ENCODE assay signal across 26 mouse cellular contexts in the genomic region with DNA sequence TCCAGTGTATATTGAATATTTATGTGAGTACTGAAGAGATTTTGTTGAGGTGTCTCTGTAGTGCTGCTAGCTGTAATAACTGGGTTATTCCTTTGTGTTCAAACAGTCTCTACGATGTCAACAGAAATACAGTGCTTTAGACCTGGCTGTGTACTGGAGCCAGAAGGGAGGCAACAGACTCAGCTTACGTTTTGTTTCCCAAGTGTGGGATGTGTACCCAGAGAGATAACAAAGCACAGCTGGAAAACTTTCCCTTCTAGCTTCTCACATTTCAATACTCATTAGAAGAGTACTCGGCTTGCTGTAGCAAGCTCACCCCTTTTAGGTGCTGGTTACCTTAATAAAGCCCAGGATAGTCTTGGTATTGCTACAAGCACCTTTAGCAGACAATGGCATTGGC.
"Had no signal": no experiment of that assay in that cellular context is flagged by ENCODE, and none has a peak within 500 bp of the region (broad histone marks: within the 10 kb centered on the region; RNA-seq: fewer than 3 reads in every experiment).

No protein-coding gene starts in this region.

- ATAC-seq: forebrain, embryonic 15.5 days; forebrain, postnatal 0 days; hindbrain, postnatal 0 days; intestine, embryonic 16.5 days had no signal

- H3K9me3 ChIP-seq: forebrain, embryonic 15.5 days; heart, embryonic 12.5 days; heart, embryonic 15.5 days; hindbrain, embryonic 13.5 days; hindbrain, embryonic 15.5 days; limb, embryonic 13.5 days; limb, embryonic 15.5 days; liver, embryonic 13.5 days; liver, embryonic 15.5 days had no signal

- H3K27me3 ChIP-seq: forebrain, embryonic 15.5 days; heart, embryonic 12.5 days; heart, embryonic 15.5 days; hindbrain, embryonic 13.5 days; hindbrain, embryonic 15.5 days; limb, embryonic 13.5 days; limb, embryonic 15.5 days; liver, embryonic 13.5 days; liver, embryonic 15.5 days had no signal

- H3K36me3 ChIP-seq: forebrain, embryonic 15.5 days; heart, embryonic 15.5 days; hindbrain, embryonic 15.5 days; liver, embryonic 15.5 days had no signal

- H3K4me3 ChIP-seq: forebrain, embryonic 15.5 days; heart, adult 2 months; heart, embryonic 12.5 days; heart, embryonic 15.5 days; hindbrain, embryonic 13.5 days; hindbrain, embryonic 15.5 days; limb, embryonic 13.5 days; limb, embryonic 15.5 days; liver, embryonic 13.5 days; liver, embryonic 15.5 days had no signal

- H3K27ac ChIP-seq: forebrain, embryonic 15.5 days; heart, adult 2 months; heart, embryonic 15.5 days; hindbrain, embryonic 15.5 days; hindbrain, postnatal 0 days; limb, embryonic 13.5 days; limb, embryonic 15.5 days; liver, embryonic 13.5 days; liver, embryonic 15.5 days had no signal

- H3K9ac ChIP-seq: forebrain, embryonic 15.5 days; forebrain, postnatal 0 days; heart, embryonic 12.5 days; heart, embryonic 15.5 days; hindbrain, embryonic 13.5 days; hindbrain, embryonic 15.5 days; limb, embryonic 13.5 days; limb, embryonic 15.5 days; liver, embryonic 13.5 days; liver, embryonic 15.5 days had no signal

- H3K4me2 ChIP-seq: forebrain, embryonic 15.5 days; heart, embryonic 12.5 days; heart, embryonic 15.5 days; hindbrain, embryonic 13.5 days; hindbrain, embryonic 15.5 days; limb, embryonic 13.5 days; limb, embryonic 15.5 days; liver, embryonic 11.5 days; liver, embryonic 13.5 days; liver, embryonic 15.5 days had no signal

- DNase-seq: forebrain, postnatal 0 days; gastrocnemius, postnatal 14 days; gastrocnemius, postnatal 36 days; heart, adult 2 months; heart, postnatal 14 days; heart, postnatal 36 days; kidney, adult 11 months; kidney, adult 2 months; kidney, adult 9 months; kidney, postnatal 36 days; layer of hippocampus, adult 9-11 months; layer of hippocampus, postnatal 36 days; left cerebral cortex, postnatal 4 days; liver, embryonic 13.5 days; lung, adult 18-20 months had no signal
